Mouse (Mus musculus) layer of hippocampus, adult 2 months (tissue): Measurements from ENCODE around the gene Gramd1b. TPM values are rescaled to one million over a fixed set of nuclear protein-coding genes. Genes with fewer than 3 reads are reported as not detected.
A peak's percentile ranks its signal among the peaks of the same experiment; 100 is the strongest.

Experiments
- DNase-seq, 2 experiments: peaks; one replicate each; pipeline ENCODE4 v3.0.0; 2022; ENCODE audit warnings: low spot score in 2 of 2
- H3K27ac ChIP-seq: fragments of 200-600 bp; 2 replicates; pipeline ENCODE4 v1.8.1; 2022
- H3K4me3 ChIP-seq: fragments of 200-600 bp; 2 replicates; pipeline ENCODE4 v1.8.1; 2022; ENCODE audit warnings: mild to moderate bottlenecking
- CTCF ChIP-seq: fragments of 200-600 bp; conservative IDR thresholded peaks from 2 replicates; pipeline ENCODE4 v1.8.1; 2022; ENCODE audit warnings: antibody characterized with exemption, mild to moderate bottlenecking, moderate library complexity
- total RNA-seq, 2 experiments: library from RNA; stranded (reverse); gene quantifications; 2 replicates each; pipeline ENCODE4 v1.2.3; 2021

Gramd1b gene
- total RNA-seq, 2 experiments from 2014 or later, result 158 to 164 TPM

DNA sequence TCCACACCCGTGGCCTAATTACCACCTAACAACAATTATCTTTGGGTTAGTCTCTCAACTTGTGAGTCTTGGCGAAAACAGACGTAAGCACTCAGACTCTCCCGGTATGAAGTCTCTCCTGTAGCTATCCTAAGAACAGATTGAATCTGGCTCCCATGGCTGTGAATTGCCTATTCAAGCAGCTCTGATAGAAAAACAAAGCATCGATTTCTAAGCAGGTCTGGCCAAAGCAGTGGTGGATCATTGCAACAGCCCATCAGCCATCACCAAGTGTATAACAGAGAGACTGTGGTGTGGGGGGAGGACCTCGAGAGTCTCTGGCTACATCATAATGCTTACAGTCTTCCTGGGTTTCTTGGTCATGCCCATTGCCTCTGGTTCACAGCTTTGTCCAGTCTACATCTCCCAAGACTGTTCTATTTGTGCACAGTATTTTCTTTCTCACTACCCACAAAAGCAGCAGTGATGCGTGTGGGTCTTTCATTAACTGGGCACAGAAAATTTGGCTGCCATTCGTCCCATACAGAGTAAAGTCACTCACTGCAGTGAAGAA is 8.5 kb upstream of the Gramd1b start:
- DNase-seq, result no peak
- Histone ChIP-seq H3K27ac (no peak overlapping the region), H3K4me3 (no peak overlapping the region)
- TF ChIP-seq CTCF, result no peak

DNA sequence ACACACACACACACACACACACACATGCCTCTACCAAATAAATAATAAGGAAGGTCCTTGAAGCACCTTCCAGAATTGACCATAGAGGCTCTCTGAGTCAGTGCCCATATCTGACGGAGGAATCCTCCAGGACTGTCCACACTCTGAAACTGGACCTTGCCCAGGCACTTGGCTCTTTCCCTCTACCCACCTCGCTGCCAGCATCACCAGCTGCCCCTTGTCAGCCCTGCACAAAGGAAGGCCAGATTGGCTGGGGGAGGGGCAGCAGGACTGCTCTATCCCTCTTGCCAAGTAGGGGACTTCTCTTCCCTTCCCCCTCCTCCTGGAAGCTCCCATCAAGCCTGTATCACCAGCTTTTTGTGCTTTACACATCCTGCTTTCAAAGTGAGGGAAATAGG is 6.5 kb upstream of the Gramd1b start:
- no peak overlapping the region for H3K4me3 ChIP-seq
- peak; percentile 53 to 71 for DNase-seq
- TF ChIP-seq CTCF, result no peak
- H3K27ac ChIP-seq, result no peak overlapping the region

DNA sequence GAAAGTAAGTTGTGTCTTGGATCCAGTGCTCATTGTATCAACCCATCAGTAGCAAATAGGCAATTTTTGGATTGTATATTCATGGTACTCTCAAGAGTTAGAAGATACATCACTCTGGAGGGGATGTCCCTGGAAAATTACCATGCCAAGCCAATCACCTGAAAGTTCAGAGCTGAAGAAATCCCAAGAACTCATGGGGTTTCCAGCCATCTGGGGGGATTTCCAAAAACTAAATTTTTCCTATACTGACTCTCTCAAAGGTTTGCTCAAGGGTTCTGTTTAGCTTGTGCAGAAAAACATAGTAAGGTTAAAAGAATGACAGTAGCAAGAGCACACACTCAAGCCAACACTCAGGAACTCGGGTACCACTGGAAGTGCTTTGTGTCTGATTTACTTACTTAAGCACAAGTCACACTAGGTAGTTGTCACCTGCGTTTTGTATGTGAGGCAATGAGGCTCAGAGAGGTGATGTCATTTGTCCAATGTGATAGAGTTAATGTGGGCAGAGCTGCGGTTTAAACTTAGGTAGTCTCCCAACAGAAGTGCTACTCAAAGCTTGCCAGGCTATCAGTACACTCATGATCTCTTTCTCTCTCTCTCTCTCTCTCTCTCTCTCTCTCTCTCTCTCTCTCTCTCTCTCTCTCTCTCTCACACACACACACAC is 6.0 kb upstream of the Gramd1b start:
- H3K27ac ChIP-seq, result no peak overlapping the region
- no peak for TF ChIP-seq CTCF

DNA sequence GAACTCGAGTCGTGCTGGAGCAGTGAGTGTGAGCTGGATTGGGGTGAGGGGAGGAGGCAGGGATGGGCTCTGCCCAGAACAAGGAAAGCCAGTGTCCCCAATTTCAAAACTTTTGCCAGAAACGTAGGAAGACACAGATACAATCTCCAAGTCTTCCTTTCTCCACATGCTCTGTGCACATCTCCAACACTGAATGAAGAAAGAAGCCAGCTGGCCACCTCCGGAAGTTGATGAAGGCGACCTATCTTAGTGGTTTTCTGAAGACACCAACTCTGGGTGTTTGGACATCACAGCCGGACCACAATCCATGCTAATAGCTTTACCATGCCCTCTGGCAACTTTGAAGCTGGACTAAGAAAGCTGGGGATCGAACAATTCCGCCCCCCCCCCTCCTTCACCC is 647 bp downstream of the Gramd1b start:
- no peak for DNase-seq
- TF ChIP-seq CTCF, result no peak
- peak overlapping the region; percentile 57 for H3K4me3 ChIP-seq
- peak overlapping the region; percentile 86 for H3K27ac ChIP-seq

More for the DNA sequence above, 6.0 kb upstream of the Gramd1b start:
- DNase-seq, result no peak
- no peak overlapping the region for H3K4me3 ChIP-seq

DNA sequence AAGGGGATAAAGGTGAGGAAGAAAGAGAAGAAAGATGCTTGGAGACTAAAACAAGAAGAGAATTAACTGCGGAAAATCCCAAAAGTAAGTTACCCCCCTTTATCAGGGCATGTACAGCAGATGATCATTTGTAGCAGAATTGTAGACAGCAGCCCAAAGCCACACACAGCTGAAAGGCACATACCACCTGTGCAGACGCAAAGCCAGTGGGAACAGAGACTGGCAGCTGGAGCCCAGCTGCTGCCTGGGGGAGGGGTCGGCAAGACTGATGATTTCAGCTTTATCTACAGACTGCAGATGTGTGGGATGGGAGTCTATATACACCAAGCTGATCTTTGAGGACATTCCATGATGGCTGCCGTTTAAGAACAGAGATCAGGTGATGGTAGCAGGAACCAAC is 2.5 kb downstream of the Gramd1b start:
- Histone ChIP-seq H3K4me3 (no peak overlapping the region), H3K27ac (no peak overlapping the region)
- TF ChIP-seq CTCF, result no peak

DNA sequence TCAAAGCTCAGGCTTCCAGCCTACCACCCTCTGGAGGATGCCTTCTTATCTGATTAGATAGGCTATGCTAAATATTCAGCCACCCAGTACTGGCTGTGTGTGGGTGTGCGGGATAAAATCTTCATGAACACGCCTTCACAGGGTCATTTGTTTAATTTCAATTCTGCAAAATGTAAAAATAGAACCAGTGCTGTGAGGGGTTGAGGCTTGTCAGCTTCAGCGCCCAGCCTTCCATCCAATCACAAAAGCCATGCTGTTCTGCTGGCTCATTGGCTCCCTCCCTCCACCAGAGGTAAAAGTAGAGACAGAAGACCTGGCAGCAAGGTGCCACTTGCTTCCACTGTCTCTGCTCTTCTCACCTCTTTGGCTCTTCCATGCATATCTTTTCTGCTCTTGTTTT is 4.3 kb downstream of the Gramd1b start:
- Histone ChIP-seq H3K4me3 (no peak overlapping the region), H3K27ac (no peak overlapping the region)
- TF ChIP-seq CTCF, result no peak
- no peak for DNase-seq

More for the DNA sequence above, 2.5 kb downstream of the Gramd1b start:
- no peak for DNase-seq

DNA sequence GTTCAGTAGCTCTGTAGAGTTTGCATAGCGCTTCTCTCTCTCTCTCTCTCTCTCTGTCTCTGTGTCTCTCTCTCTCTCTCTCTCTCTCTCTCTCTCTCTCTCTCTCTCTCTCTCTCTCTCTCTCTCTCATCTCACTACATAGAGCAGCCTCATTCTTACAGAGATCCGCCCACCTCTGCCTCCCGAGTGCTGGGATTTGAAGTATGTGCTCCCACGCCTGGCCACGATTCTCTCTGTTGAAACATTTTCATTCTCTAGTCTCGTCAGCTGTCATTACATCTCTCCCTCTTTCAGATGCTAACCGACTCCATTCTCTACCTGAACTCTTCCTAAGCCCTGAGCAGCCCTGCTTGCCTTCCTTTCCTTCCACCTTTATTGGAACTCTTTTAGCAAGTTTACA is 9.0 kb downstream of the Gramd1b start:
- no peak overlapping the region for H3K4me3 ChIP-seq
- no peak for TF ChIP-seq CTCF
- DNase-seq, result peak in 1 of 2 experiments; percentile 57
- no peak overlapping the region for H3K27ac ChIP-seq

DNA sequence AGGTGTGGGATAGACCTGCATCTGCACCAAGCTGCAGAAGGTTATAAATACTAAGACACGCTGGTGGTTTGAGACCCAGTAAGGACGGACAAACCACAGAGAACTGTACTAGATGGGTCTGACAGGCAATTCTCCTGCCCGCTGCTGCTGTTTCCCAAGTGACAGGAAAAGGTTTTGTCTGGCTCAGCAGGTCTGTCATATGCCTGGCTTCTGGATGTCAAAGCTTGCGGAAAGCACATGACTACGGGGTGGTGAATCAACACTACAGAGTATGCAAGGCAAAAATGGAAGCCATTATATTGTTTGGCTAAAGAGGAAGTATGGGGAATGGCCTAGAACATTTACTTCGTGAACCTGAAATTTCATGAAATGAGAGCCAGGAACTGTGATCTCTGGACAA is 10.1 kb downstream of the Gramd1b start:
- no peak for DNase-seq
- Histone ChIP-seq H3K27ac (no peak overlapping the region), H3K4me3 (no peak overlapping the region)
- no peak for TF ChIP-seq CTCF

DNA sequence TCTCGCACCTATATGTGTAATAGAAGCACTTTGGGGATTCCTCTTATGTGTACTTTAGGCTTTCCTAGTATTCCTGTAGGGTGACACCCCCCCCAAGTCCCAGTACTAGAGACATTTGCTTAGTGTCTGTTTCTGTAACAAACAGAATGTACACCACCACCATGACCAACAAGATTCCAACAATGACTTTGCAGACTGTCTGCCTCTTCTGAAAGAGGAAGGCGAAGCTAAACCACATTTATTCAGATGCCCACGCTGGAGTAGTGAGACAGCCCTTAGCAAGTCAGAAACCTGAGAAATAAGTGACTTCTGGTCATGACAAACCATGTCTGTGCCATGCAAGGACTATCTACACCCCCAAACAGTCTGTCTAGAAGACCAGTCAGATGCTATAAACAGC is 11.9 kb downstream of the Gramd1b start:
- H3K27ac ChIP-seq, result no peak overlapping the region
- DNase-seq, result peak in 1 of 2 experiments; percentile 3
- no peak for TF ChIP-seq CTCF
- H3K4me3 ChIP-seq, result no peak overlapping the region

DNA sequence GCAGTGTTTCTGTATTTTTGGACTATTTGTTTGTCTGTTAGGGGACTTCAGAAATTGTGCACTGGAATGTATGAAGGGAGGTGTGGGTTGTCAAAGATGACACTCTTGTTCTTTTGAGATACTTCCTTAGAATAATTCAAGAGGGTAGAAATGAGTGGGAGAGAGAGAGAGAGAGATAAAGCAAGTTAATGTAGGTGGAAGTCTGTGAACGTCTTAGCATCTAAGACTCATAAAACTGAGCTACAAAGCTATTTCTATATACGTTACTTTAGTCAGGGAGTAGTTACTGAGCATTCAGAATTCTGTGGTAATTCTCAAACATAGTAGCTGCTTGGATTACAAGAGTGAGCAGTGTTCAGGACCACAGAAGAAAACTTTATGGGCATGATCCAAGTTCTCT is 19.2 kb downstream of the Gramd1b start:
- DNase-seq, result no peak
- Histone ChIP-seq H3K27ac (no peak overlapping the region), H3K4me3 (no peak overlapping the region)
- no peak for TF ChIP-seq CTCF

DNA sequence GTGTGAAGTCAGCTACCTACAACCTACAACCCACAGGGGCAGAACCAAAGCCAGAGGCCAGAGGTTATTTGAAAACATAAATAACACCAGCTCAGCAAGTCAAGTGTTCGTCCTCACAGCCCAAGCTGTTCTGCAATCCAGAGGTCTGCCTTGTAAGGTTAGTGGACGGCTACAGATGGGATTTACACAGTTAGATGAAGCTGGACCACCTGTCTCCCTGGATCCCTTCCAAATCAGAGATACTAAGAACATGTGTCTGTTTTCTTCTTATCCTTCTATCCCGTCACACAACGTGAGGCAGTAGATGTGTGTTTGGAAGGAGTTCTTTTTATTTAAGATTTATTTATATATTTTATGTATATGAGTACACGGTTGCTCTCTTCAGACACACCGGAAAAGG is 21.7 kb downstream of the Gramd1b start:
- no peak overlapping the region for H3K4me3 ChIP-seq
- DNase-seq, result peak in 1 of 2 experiments; percentile 8
- TF ChIP-seq CTCF, result no peak
- H3K27ac ChIP-seq, result no peak overlapping the region

DNA sequence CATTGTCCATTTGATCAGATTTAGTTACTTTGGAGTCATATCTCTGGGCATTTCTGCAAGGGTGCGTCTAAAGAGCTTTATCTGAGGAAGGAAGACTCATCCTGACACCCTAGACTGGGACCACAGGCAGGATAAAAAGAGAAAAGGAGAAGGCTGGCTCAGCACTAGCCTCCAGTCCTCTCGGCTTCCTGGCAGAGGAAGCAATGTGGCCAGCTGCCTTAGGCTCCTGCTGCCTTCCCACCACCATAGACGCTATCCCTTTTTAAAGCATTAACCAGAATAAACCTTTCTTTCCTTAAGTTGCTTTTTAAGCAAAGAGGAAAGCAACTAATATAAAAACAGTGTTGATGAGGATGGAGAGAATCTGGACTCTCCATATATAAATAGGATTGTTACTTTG is 24.6 kb downstream of the Gramd1b start:
- H3K27ac ChIP-seq, result peak overlapping the region; percentile 32; the same call in 1 of the 2 replicates
- DNase-seq, result no peak
- H3K4me3 ChIP-seq, result no peak overlapping the region
- TF ChIP-seq CTCF, result no peak

DNA sequence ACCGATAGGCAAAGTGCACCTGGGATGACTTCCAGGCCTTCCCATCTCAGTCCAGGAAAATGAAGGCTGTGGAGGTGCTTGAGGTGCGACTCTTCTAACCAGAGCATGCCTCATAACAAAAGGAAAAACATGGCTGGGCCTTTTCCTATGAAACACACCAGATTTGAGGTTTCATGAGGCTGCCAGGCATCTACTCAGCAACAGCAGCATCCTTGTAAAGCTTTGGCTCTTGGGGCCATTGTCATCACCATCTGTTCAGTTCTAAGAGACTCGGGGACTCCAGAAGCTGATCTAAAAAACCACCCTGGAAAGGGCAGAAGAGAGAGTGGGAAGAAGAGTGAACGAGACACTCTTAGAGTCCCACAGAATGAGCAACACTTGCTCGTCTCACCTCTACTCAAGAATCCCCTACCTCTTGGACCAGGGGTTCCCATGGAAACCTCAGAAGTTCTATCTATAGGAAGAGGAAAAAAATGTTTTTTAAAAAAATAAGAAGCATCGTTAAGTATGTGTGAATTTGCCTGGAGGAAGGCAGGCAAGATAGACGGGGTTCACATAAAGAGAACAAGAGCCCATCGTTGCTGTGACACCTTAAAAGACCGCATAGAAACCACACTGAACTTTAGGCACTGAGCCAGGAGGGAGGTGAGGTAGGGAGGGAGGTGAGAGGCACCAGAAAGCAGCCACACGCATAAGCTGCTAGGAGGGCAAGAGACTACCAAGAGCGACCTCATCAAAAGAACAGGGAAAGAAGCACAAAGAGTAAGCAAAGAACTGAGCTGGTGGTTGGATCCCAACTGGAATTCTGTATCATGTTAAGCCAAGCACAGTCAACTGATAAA is 25.5 kb downstream of the Gramd1b start:
- Histone ChIP-seq H3K27ac (peak overlapping the region; percentile 25; the same call in 1 of the 2 replicates), H3K4me3 (no peak overlapping the region)
- peak in 1 of 2 experiments; percentile 32 for DNase-seq
- TF ChIP-seq CTCF, result no peak
